Mouse (Mus musculus): ENCODE results near the gene Rab43.

The Rab43 gene

GRCm38 (mm10) chr6:87811675-87812338 lies at the start of gene Rab43:
Rab43 (minus strand) TSS chr6:87812164.
- DNase-seq (ENCODE audit: extremely low spot score, low read depth, low spot score), result peak; percentile 26

- DNase-seq (ENCODE audit: extremely low spot score, low read depth, low spot score), result no peak
Observed at GRCm38 (mm10) chr6:87857071-87857470, 45.1 kb upstream of the Rab43 start.

- no peak for DNase-seq (ENCODE audit: extremely low spot score, low read depth, low spot score)
Observed at GRCm38 (mm10) chr6:87853446-87853845, 41.5 kb upstream of the Rab43 start.

GRCm38 (mm10) chr6:87851871-87852270 lies 39.9 kb upstream of the Rab43 start:
- no peak for DNase-seq (ENCODE audit: extremely low spot score, low read depth, low spot score)

- DNase-seq (ENCODE audit: extremely low spot score, low read depth, low spot score), result peak; percentile 86
Observed at GRCm38 (mm10) chr6:87850900-87851614, 39.1 kb upstream of the Rab43 start, which contains the start of gene Cnbp. Cnbp (minus strand) TSS chr6:87851106.

- DNase-seq (ENCODE audit: extremely low spot score, low read depth, low spot score), result no peak
Observed at GRCm38 (mm10) chr6:87850155-87850899, 38.4 kb upstream of the Rab43 start.

GRCm38 (mm10) chr6:87849780-87850154 lies 37.8 kb upstream of the Rab43 start:
- peak; percentile 58 for DNase-seq (ENCODE audit: extremely low spot score, low read depth, low spot score)

GRCm38 (mm10) chr6:87846813-87847212 lies 34.8 kb upstream of the Rab43 start:
- DNase-seq (ENCODE audit: extremely low spot score, low read depth, low spot score), result no peak

- no peak for DNase-seq (ENCODE audit: extremely low spot score, low read depth, low spot score)
Observed at GRCm38 (mm10) chr6:87845031-87845695, 33.2 kb upstream of the Rab43 start.

GRCm38 (mm10) chr6:87842254-87842653 lies 30.3 kb upstream of the Rab43 start:
- no peak for DNase-seq (ENCODE audit: extremely low spot score, low read depth, low spot score)

GRCm38 (mm10) chr6:87841635-87842034 lies 29.7 kb upstream of the Rab43 start:
- no peak for DNase-seq (ENCODE audit: extremely low spot score, low read depth, low spot score)

- DNase-seq (ENCODE audit: extremely low spot score, low read depth, low spot score), result no peak
Observed at GRCm38 (mm10) chr6:87839797-87840341, 27.9 kb upstream of the Rab43 start.

GRCm38 (mm10) chr6:87838551-87839197 lies 26.7 kb upstream of the Rab43 start, which contains the start of gene Isy1:
Isy1 (minus strand) TSS chr6:87838798.
- DNase-seq (ENCODE audit: extremely low spot score, low read depth, low spot score), result peak; percentile 95

GRCm38 (mm10) chr6:87835695-87836094 lies 23.7 kb upstream of the Rab43 start, which contains the start of gene Gm45140:
Gm45140 (minus strand) TSS chr6:87835795.
- no peak for DNase-seq (ENCODE audit: extremely low spot score, low read depth, low spot score)

GRCm38 (mm10) chr6:87820366-87820765 lies 8.4 kb upstream of the Rab43 start:
- no peak for DNase-seq (ENCODE audit: extremely low spot score, low read depth, low spot score)

- no peak for DNase-seq (ENCODE audit: extremely low spot score, low read depth, low spot score)
Observed at GRCm38 (mm10) chr6:87814486-87814885, 2.5 kb upstream of the Rab43 start.

- no peak for DNase-seq (ENCODE audit: extremely low spot score, low read depth, low spot score)
Observed at GRCm38 (mm10) chr6:87812656-87813055, 692 bp upstream of the Rab43 start.

GRCm38 (mm10) chr6:87810713-87811669 lies 973 bp downstream of the Rab43 start:
- no peak for DNase-seq (ENCODE audit: extremely low spot score, low read depth, low spot score)

GRCm38 (mm10) chr6:87810311-87810710 lies 1.7 kb downstream of the Rab43 start:
- DNase-seq (ENCODE audit: extremely low spot score, low read depth, low spot score), result no peak

Measured in hindlimb bud, embryonic 11.5 days (tissue).